Mouse (Mus musculus): Measurements from ENCODE around the gene Prkn.

GRCm38 (mm10) chr17:11187356-11187755 lies 347.2 kb downstream of the Prkn start:
- TF ChIP-seq TAL1 (conservative IDR thresholded peaks at IDR 0.05; ENCODE audit: low read depth, low read length) (no peak), CTCF (IDR thresholded peaks at IDR 0.05; ENCODE audit: low read depth, low read length) (no peak)

Data from G1E (cell line).